ENCODE assay signal across 12 mouse cellular contexts in the genomic region with DNA sequence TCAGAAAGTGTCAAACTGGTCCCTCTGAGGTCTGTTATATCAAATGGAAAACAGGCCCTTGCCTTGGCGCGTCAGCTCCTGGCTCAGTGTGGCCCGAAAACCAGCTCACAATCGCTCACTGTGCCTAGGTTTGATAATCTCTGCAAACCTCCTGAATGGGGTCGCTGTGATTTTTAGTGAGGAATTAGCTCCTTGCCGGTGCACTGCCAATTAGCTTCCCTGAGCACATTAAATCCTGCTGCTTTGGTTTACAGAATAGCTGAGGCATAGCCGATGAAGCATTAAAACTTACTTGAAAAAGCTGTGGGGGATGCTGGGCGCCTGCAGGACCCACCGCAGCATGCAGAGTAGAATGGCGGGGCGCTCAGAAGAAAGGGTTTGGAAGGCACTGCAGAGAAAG. TPM values are rescaled to one million over a fixed set of nuclear protein-coding genes. Genes with fewer than 3 reads are reported as not detected.
DNase-seq lines count a peak whose midpoint lies in the region; ATAC-seq lines count a peak whose summit lies in the region.
"Had no signal": no experiment of that assay in that cellular context is flagged by ENCODE, and none has a peak within 500 bp of the region (broad histone marks: within the 10 kb centered on the region; RNA-seq: fewer than 3 reads in every experiment).

No protein-coding gene starts in this region.

- no peaks in the 10 kb centered on the region for H3K36me3 ChIP-seq in hindbrain, embryonic 12.5 days
- H3K36me3 ChIP-seq in neural tube, embryonic 12.5 days = no peaks in the 10 kb centered on the region
- H3K36me3 ChIP-seq: embryonic facial prominence, embryonic 15.5 days; heart, embryonic 15.5 days had no signal

- ATAC-seq in hindbrain, embryonic 12.5 days (ENCODE audit: low FRiP score) = no peak
- no peak for ATAC-seq in neural tube, embryonic 12.5 days (ENCODE audit: low FRiP score, low read depth)

- no peaks in the 10 kb centered on the region for H3K9me3 ChIP-seq in hindbrain, embryonic 12.5 days (replicated peaks)
- no peaks in the 10 kb centered on the region for H3K9me3 ChIP-seq in neural tube, embryonic 12.5 days
- H3K9me3 ChIP-seq: embryonic facial prominence, embryonic 15.5 days; heart, embryonic 15.5 days had no signal

- 10% methylated on average over 11 of the region's 11 CpGs for WGBS in hindbrain, embryonic 12.5 days
- 5% methylated on average over 11 of the region's 11 CpGs for WGBS in neural tube, embryonic 12.5 days

- H3K9ac ChIP-seq in hindbrain, embryonic 12.5 days = no peak overlapping the region
- H3K9ac ChIP-seq in neural tube, embryonic 12.5 days = no peak overlapping the region
- H3K9ac ChIP-seq: embryonic facial prominence, embryonic 15.5 days; heart, embryonic 15.5 days had no signal

- H3K27ac ChIP-seq in hindbrain, embryonic 12.5 days = no peak overlapping the region
- H3K27ac ChIP-seq in neural tube, embryonic 12.5 days = no peak overlapping the region
- H3K27ac ChIP-seq: embryonic facial prominence, embryonic 15.5 days; heart, embryonic 15.5 days had no signal

- H3K4me1 ChIP-seq in hindbrain, embryonic 12.5 days = peaks cover 21% of the 10 kb centered on the region
- peaks cover 18% of the 10 kb centered on the region for H3K4me1 ChIP-seq in neural tube, embryonic 12.5 days
- H3K4me1 ChIP-seq: heart, embryonic 15.5 days had no signal

- peaks cover 83% of the 10 kb centered on the region for H3K27me3 ChIP-seq in hindbrain, embryonic 12.5 days
- peaks cover 83% of the 10 kb centered on the region for H3K27me3 ChIP-seq in neural tube, embryonic 12.5 days (replicated peaks)
- H3K27me3 ChIP-seq: CH12.LX had no signal

- H3K4me2 ChIP-seq in hindbrain, embryonic 12.5 days (replicated peaks) = peak overlapping the region; percentile 24
- H3K4me2 ChIP-seq in neural tube, embryonic 12.5 days (replicated peaks) = peak overlapping the region; percentile 32; the same call in 1 of the 2 replicates
- H3K4me2 ChIP-seq: embryonic facial prominence, embryonic 15.5 days; heart, embryonic 15.5 days had no signal

- no peak overlapping the region for H3K4me3 ChIP-seq in hindbrain, embryonic 12.5 days
- no peak overlapping the region for H3K4me3 ChIP-seq in neural tube, embryonic 12.5 days
- H3K4me3 ChIP-seq: embryonic facial prominence, embryonic 15.5 days; heart, embryonic 15.5 days had no signal

- DNase-seq in layer of hippocampus, adult 8-10 months (ENCODE audit: low spot score in 2 of 2) = peak; percentile 14 to 44
- no peak for DNase-seq in layer of hippocampus, postnatal 25 days (ENCODE audit: extremely low spot score in 1 of 2, low spot score in 1 of 2)
- peak; percentile 58 for DNase-seq in embryo, embryonic 11 days
- DNase-seq in spleen, postnatal 36 days (ENCODE audit: low spot score in 2 of 2) = no peak
- DNase-seq in cerebellum, adult 18-20 months = no peak
- DNase-seq in gastrocnemius, postnatal 10 days = no peak
- DNase-seq: thymus, postnatal 25 days had no signal

RNA-seq across cellular contexts. Expression of gene Dbx2, which starts 15.4 kb away (rescaled TPM):
- 10 to 100 TPM; 24.9 to 39.8 (median 30.7) TPM for total RNA-seq in layer of hippocampus, adult 8-10 months (2022)
- total RNA-seq in layer of hippocampus, postnatal 25 days (2021) = 10 to 100 TPM; 31.8 to 32.1 TPM
- 1.8 and 3.7 TPM in 2 replicates for polyA plus RNA-seq in hindbrain, embryonic 12.5 days (2016; fragmentation: Nextera tagmentation; extraction: Ambion mirVana)
- 5.7 and 8.5 TPM in 2 replicates for polyA plus RNA-seq in neural tube, embryonic 12.5 days (2016; fragmentation: Nextera tagmentation; extraction: Ambion mirVana)
- total RNA-seq in gastrocnemius, postnatal 10 days (2021) = under 1 TPM; 0.18 to 0.35 TPM
- polyA plus RNA-seq: heart, embryonic 15.5 days had no signal

Comparison
In these comparisons a context has a peak if more than half of its experiments do, and no peak if none do; other contexts are left out.
1. DNase-seq: peak in layer of hippocampus, adult 8-10 months (2 of 2) and embryo, embryonic 11 days (single experiment); none in layer of hippocampus, postnatal 25 days (0 of 2), spleen, postnatal 36 days (0 of 2), cerebellum, adult 18-20 months (0 of 2) and gastrocnemius, postnatal 10 days (single experiment).
2. RNA of gene Dbx2, which starts 15.4 kb away (total RNA-seq): 24.9 to 39.8 TPM in layer of hippocampus, adult 8-10 months and 31.8 to 32.1 TPM in layer of hippocampus, postnatal 25 days; 0.18 to 0.35 TPM in gastrocnemius, postnatal 10 days; every median in the first group is over 10 times any median in the second.